Mouse (Mus musculus): Measurements from ENCODE around the gene Smyd3.

DNA sequence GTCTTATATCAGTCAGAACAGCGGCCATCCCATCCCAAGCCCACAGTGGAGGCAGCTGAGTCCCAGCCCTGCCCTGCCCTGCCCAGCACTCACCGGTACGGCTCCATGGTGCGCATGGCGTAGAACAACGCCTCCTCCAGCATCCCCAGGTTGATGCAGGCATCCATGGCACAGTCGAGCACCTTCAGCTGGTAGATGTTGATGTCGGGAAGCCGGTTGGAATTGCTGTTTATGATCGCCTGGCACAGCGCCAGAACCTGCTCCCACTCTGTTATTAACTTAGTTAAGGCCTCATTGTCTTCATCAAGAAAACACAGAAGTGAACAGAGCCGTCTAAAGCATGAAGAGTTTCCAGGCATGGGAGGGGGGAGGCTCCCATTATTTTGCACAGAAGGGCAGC is 474.2 kb downstream of the Smyd3 start:
- TF ChIP-seq CTCF (IDR thresholded peaks at IDR 0.05; ENCODE audit: low read depth, low read length) (no peak), POLR2A (IDR thresholded peaks at IDR 0.05; ENCODE audit: extremely low read depth, insufficient read depth, low read length) (no peak)

All from liver, adult 2 months (tissue).